Mouse (Mus musculus): ENCODE measurements around the gene Mal. TPM values are rescaled to one million over a fixed set of nuclear protein-coding genes. Genes with fewer than 3 reads are reported as not detected.
A peak's percentile ranks its signal among the peaks of the same experiment; 100 is the strongest.

Mal gene
- polyA plus RNA-seq, 1 experiment from 2014 or later = 1.4 TPM

DNA sequence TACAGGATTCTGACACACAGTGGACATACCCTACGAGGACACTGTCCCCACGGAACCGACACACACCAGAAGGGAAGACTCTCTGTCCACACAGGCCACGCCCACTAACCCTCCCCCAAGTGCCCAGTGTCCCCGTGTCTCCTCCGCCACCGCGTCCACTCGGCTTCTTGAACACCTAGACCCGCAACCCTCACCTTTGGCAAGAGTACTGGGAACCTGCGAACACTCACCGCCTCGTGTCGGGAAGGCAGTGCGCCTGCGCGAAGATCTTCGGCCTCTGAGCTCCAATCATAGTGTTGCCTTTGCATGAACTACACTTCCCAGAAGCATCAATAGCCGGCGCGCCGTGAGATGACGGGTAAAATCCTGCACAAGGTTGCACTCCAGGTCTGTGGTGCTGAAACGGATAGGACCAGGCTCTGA, 72.0 kb downstream of the Mal start:
- WGBS = 0% methylated on average over 24 of the region's 24 CpGs

More for the DNA sequence above, 72.0 kb downstream of the Mal start:
- ATAC-seq (replicated peaks) = peak; percentile 90
- Histone ChIP-seq H3K4me3 (peak overlapping the region; percentile 72), H3K27me3 (no peaks in the 10 kb centered on the region), H3K4me2 (replicated peaks) (peak overlapping the region; percentile 75), H3K9ac (replicated peaks) (peak overlapping the region; percentile 87), H3K27ac (replicated peaks) (no peak overlapping the region), H3K9me3 (no peaks in the 10 kb centered on the region), H3K36me3 (peaks cover 6% of the 10 kb centered on the region; the same call in 1 of the 2 replicates), H3K4me1 (peaks cover 32% of the 10 kb centered on the region)

Other genes with a start within 250 kb of the Mal start
- 0.09 TPM in 1 of 2 replicates, not detected in the other for gene Gpat2, start 231.5 kb downstream of the Mal start, polyA plus RNA-seq (2015; fragmentation: Nextera tagmentation; extraction: Ambion mirVana)
- gene Fahd2a, start 212.1 kb downstream of the Mal start, polyA plus RNA-seq (2015; fragmentation: Nextera tagmentation; extraction: Ambion mirVana) = 29.9 and 33.1 TPM in 2 replicates
- 8.3 and 8.6 TPM in 2 replicates for gene Kcnip3, start 134.6 kb downstream of the Mal start, polyA plus RNA-seq (2015; fragmentation: Nextera tagmentation; extraction: Ambion mirVana)
- not detected in 2 replicates for gene Prom2, start 115.2 kb downstream of the Mal start, polyA plus RNA-seq (2015; fragmentation: Nextera tagmentation; extraction: Ambion mirVana)
- 10.3 and 11.0 TPM in 2 replicates for gene Zfp661, start 69.6 kb downstream of the Mal start, polyA plus RNA-seq (2015; fragmentation: Nextera tagmentation; extraction: Ambion mirVana)
- gene Mrps5, start 69.5 kb downstream of the Mal start, polyA plus RNA-seq (2015; fragmentation: Nextera tagmentation; extraction: Ambion mirVana) = 181 and 189 TPM in 2 replicates
- gene Mall, start 73.2 kb upstream of the Mal start, polyA plus RNA-seq (2015; fragmentation: Nextera tagmentation; extraction: Ambion mirVana) = 0.68 and 0.70 TPM in 2 replicates
- gene Nphp1, start 132.2 kb upstream of the Mal start, polyA plus RNA-seq (2015; fragmentation: Nextera tagmentation; extraction: Ambion mirVana) = 19.3 and 19.6 TPM in 2 replicates
- 31.8 and 36.1 TPM in 2 replicates for gene Mtln, start 135.8 kb upstream of the Mal start, polyA plus RNA-seq (2015; fragmentation: Nextera tagmentation; extraction: Ambion mirVana)
- gene Bub1, start 175.2 kb upstream of the Mal start, polyA plus RNA-seq (2015; fragmentation: Nextera tagmentation; extraction: Ambion mirVana) = 23.6 and 27.3 TPM in 2 replicates
- gene Acoxl, start 182.2 kb upstream of the Mal start, polyA plus RNA-seq (2015; fragmentation: Nextera tagmentation; extraction: Ambion mirVana) = 0.14 TPM in 1 of 2 replicates, not detected in the other

Measured in forebrain, embryonic 15.5 days (tissue).